Mouse (Mus musculus): ENCODE results near the gene Guk1. TPM values are rescaled to one million over a fixed set of nuclear protein-coding genes. Genes with fewer than 3 reads are reported as not detected.

The Guk1 gene
- polyA plus RNA-seq, 1 experiment from 2014 or later = 141 TPM

DNA sequence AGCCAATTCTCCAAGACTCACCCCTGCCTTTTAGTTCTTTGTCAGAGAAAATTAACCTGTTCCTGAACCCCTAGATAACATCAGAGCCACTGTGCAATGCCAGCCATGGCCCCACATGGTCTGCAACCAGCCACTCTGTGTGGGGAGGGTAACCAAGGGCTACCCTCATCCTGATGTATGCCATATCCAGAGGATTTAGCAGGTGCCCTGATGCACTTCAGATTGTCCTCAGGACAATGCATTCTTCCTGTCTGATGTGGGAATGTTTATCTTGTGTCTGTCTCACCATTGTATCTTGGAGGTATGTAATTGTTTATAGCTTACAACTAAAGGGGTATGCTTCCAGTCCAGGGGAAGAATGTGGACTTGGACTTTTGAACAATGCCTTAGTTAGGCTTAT lies 4.2 kb upstream of the Guk1 start:
- peaks cover 4% of the 10 kb centered on the region for H3K4me1 ChIP-seq (ENCODE audit: insufficient read depth, low read length)
- no peaks in the 10 kb centered on the region; the same call in 1 of the 2 replicates for H3K27me3 ChIP-seq (ENCODE audit: insufficient read depth, low read length)
- ATAC-seq (ENCODE audit: low FRiP score, low TSS enrichment) = no peak
- H3K36me3 ChIP-seq (ENCODE audit: insufficient read depth, low read length) = no peaks in the 10 kb centered on the region; the same call in 1 of the 2 replicates
- no peaks in the 10 kb centered on the region for H3K9me3 ChIP-seq (ENCODE audit: low read length)
- no peak overlapping the region for H3K9ac ChIP-seq (replicated peaks; ENCODE audit: low read length)
- no peak overlapping the region for H3K4me2 ChIP-seq (replicated peaks; ENCODE audit: low read depth, low read length)
- H3K4me3 ChIP-seq (ENCODE audit: low read length) = no peak overlapping the region
- no peak overlapping the region for H3K27ac ChIP-seq (ENCODE audit: low read length)

DNA sequence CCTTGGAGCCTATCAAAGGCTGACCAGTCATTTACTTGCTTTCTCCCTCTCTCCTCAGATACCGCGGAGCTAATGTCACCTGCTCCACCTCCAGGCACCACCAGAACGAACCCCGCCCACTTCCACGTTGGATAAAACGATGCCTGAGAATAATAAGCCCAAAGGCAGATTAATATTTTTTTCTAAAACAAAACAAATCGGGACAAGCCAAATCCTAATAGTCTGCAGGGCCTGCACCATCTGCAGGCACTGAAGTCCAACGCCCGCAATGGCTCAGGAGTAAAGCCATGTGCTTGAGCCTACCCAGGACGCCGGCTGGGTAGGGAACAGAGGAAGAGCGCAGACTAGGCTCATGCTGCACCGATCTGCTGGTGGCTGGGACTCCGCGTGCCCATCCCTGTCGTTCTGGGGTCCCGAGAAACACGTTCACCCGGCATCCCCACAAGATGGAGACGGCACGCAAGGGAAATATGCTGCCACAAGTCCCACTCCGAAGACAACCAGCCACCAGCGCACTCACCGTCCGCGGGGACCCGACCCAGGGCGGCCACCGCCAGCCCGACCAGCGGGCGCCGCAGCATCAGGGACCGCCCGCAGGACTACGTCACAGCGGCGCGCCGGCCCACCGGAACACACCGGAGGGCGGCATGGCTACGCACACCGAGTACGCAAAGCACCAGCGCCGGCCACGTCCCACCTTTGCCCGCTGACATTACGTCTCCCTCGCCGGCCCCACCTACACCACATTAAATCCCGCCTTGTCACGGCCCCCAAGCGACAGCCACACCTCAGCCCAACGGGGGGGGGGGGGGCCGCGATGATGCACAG lies 567 bp downstream of the Guk1 start:
- Histone ChIP-seq H3K4me3 (ENCODE audit: low read length) (peak overlapping the region; percentile 69), H3K9me3 (ENCODE audit: low read length) (no peaks in the 10 kb centered on the region), H3K4me1 (ENCODE audit: insufficient read depth, low read length) (peaks cover 4% of the 10 kb centered on the region), H3K9ac (replicated peaks; ENCODE audit: low read length) (peak overlapping the region; percentile 82), H3K4me2 (replicated peaks; ENCODE audit: low read depth, low read length) (peak overlapping the region; percentile 70), H3K27me3 (ENCODE audit: insufficient read depth, low read length) (no peaks in the 10 kb centered on the region; the same call in 1 of the 2 replicates), H3K36me3 (ENCODE audit: insufficient read depth, low read length) (no peaks in the 10 kb centered on the region), H3K27ac (ENCODE audit: low read length) (peak overlapping the region; percentile 92)
- WGBS = under 1% methylated on average over 40 of the region's 59 CpGs
- peak; percentile 95 for ATAC-seq (ENCODE audit: low FRiP score, low TSS enrichment)

DNA sequence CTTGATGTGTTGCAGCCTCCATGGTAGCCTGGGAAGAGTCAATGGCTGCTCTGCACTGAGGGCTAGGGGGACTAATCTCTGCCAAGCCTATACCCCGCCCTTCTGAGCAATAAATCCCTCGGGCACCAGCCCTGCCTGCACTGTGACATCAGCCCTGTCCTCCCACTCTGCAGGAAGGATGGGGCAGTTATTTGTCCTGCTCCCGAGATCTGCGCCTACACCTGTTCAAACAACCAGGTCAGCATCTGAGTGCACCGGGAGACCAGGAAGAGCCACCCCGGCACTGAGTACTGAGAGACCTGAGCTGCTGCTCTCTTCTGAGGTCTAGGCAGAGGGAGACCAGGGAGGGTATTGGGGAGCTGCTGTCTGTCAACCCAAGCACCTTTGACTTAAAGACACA lies 4.3 kb downstream of the Guk1 start:
- Histone ChIP-seq H3K4me3 (ENCODE audit: low read length) (no peak overlapping the region), H3K27ac (ENCODE audit: low read length) (no peak overlapping the region), H3K9ac (replicated peaks; ENCODE audit: low read length) (no peak overlapping the region), H3K36me3 (ENCODE audit: insufficient read depth, low read length) (peaks cover 11% of the 10 kb centered on the region; the same call in 1 of the 2 replicates), H3K9me3 (ENCODE audit: low read length) (no peaks in the 10 kb centered on the region), H3K4me1 (ENCODE audit: insufficient read depth, low read length) (peaks cover 15% of the 10 kb centered on the region), H3K27me3 (ENCODE audit: insufficient read depth, low read length) (no peaks in the 10 kb centered on the region), H3K4me2 (replicated peaks; ENCODE audit: low read depth, low read length) (no peak overlapping the region)
- ATAC-seq (ENCODE audit: low FRiP score, low TSS enrichment) = no peak
- 39% methylated on average over 6 of the region's 6 CpGs for WGBS

DNA sequence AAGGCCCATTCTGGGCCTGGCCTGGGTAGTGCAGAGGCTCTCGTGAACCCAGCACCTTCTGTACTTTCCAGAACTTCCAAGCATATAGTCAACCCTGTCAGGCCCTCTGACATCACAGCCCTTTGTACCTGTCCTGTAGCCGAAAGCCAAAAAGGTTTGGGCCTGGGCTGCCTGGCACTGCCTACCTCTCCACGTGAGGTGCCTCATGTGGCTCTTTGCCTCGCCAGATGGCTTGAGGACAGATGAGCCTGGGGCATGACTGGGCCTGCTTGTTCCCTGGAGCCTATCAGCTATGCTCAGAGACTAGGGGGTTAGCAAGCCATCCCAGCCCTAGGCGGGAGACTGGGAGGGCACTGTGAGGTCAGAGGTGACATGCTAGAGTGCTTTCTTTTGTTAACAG lies 6.5 kb downstream of the Guk1 start:
- H3K4me2 ChIP-seq (replicated peaks; ENCODE audit: low read depth, low read length) = no peak overlapping the region
- peaks cover 11% of the 10 kb centered on the region; the same call in 1 of the 2 replicates for H3K4me1 ChIP-seq (ENCODE audit: insufficient read depth, low read length)
- WGBS = 85% methylated on average over 5 of the region's 5 CpGs
- H3K4me3 ChIP-seq (ENCODE audit: low read length) = no peak overlapping the region
- H3K27ac ChIP-seq (ENCODE audit: low read length) = no peak overlapping the region
- peaks cover 11% of the 10 kb centered on the region; the same call in 1 of the 2 replicates for H3K36me3 ChIP-seq (ENCODE audit: insufficient read depth, low read length)
- H3K9ac ChIP-seq (replicated peaks; ENCODE audit: low read length) = no peak overlapping the region
- H3K27me3 ChIP-seq (ENCODE audit: insufficient read depth, low read length) = no peaks in the 10 kb centered on the region
- ATAC-seq (ENCODE audit: low FRiP score, low TSS enrichment) = no peak
- no peaks in the 10 kb centered on the region for H3K9me3 ChIP-seq (ENCODE audit: low read length)

DNA sequence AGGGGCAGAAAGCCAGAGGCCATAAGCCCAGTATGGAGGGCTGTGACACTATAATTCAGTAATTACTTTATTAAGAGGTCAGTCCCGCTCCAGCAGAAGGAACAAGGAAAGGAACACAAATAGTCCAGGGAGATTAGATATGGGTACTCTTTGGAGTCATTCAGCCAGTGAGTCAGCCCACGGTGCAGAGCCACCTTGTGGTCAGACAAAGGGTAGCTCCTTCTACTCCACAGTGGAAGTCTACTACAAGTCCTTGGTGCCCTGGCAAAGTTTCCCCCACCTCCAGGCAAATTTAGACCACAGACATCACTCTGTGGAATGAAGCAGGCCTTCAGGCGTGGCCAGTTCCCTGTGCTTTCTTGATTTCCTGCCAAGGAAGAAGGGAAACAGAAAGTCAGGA lies 8.2 kb downstream of the Guk1 start:
- whole genome bisulfite sequencing = 43% methylated on average over 3 of the region's 3 CpGs
- H3K27ac ChIP-seq (ENCODE audit: low read length) = no peak overlapping the region
- ATAC-seq (ENCODE audit: low FRiP score, low TSS enrichment) = no peak

DNA sequence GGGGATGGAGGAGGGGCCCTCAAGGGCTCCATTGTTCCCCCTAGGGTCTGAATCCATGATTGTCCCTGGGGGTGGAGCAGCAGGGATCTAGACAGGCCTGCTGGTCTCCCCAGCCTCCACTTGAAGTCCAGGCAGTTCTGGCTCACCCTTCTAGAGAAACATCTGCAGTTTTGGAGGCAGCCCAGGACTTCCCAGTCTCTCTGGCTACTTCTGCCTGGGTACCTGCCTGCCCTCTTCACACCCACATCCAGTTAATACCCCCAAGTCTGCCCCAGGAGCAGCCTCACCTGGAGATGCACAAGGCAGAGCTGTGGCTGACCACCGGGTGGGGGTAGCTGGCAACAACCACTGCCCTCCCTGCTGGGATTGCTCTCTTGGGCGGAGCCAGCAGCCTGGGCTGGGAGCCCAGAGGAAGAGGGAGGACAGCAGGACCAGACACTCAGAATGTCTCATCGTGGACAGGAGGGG lies 9.1 kb downstream of the Guk1 start, which contains the start of gene Gjc2:
Gene Gjc2 (minus strand): TSS at position 350 of the 468 bp plus-strand sequence.
- 35% methylated on average over 3 of the region's 3 CpGs for WGBS
- peaks cover 18% of the 10 kb centered on the region for H3K27me3 ChIP-seq (ENCODE audit: insufficient read depth, low read length)
- no peak within 1 kb of the TSS for H3K4me2 ChIP-seq (replicated peaks; ENCODE audit: low read depth, low read length)
- no peaks in the 10 kb centered on the region for H3K9me3 ChIP-seq (ENCODE audit: low read length)
- H3K27ac ChIP-seq (ENCODE audit: low read length) = peak within 1 kb of the TSS; percentile 23; the same call in 1 of the 2 replicates
- H3K4me3 ChIP-seq (ENCODE audit: low read length) = no peak within 1 kb of the TSS
- peaks cover 11% of the 10 kb centered on the region; the same call in 1 of the 2 replicates for H3K4me1 ChIP-seq (ENCODE audit: insufficient read depth, low read length)
- peak within 1 kb of the TSS; percentile 7; the same call in 1 of the 2 replicates for H3K9ac ChIP-seq (replicated peaks; ENCODE audit: low read length)
- H3K36me3 ChIP-seq (ENCODE audit: insufficient read depth, low read length) = peaks cover 11% of the 10 kb centered on the region; the same call in 1 of the 2 replicates
- peak; percentile 44 for ATAC-seq (ENCODE audit: low FRiP score, low TSS enrichment)

More for the DNA sequence above, 8.2 kb downstream of the Guk1 start:
- H3K36me3 ChIP-seq (ENCODE audit: insufficient read depth, low read length) = peaks cover 11% of the 10 kb centered on the region; the same call in 1 of the 2 replicates
- H3K4me1 ChIP-seq (ENCODE audit: insufficient read depth, low read length) = peaks cover 11% of the 10 kb centered on the region; the same call in 1 of the 2 replicates
- H3K9me3 ChIP-seq (ENCODE audit: low read length) = no peaks in the 10 kb centered on the region
- peak overlapping the region; percentile 7; the same call in 1 of the 2 replicates for H3K9ac ChIP-seq (replicated peaks; ENCODE audit: low read length)
- H3K27me3 ChIP-seq (ENCODE audit: insufficient read depth, low read length) = peaks cover 9% of the 10 kb centered on the region
- H3K4me2 ChIP-seq (replicated peaks; ENCODE audit: low read depth, low read length) = no peak overlapping the region
- H3K4me3 ChIP-seq (ENCODE audit: low read length) = no peak overlapping the region

DNA sequence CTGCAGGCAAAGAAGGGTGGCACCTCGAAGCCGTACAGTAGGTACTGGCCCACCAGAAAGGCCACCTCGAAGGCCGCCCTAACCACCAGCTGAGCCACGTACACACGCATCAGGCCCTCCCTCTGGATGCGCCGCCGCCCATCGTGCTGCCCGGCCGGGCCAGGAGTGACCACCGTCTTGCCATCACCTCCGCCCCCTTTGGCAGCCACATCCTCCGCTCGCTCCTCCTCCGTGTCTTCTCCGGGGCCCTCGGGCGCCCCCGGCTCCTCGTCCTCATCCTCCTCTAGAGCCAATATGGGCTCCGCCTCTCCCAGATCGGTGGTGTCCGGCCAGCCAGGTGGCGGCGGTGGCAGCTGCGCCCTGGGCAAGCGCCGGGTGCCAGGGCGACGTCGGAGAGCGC lies 15.1 kb downstream of the Guk1 start:
- Histone ChIP-seq H3K4me1 (ENCODE audit: insufficient read depth, low read length) (0 out of 2 replicates have a peak, but pooled peaks cover 9% of the 10 kb centered on the region), H3K27ac (ENCODE audit: low read length) (no peak overlapping the region), H3K9ac (replicated peaks; ENCODE audit: low read length) (no peak overlapping the region), H3K4me3 (ENCODE audit: low read length) (peak overlapping the region; percentile 28), H3K9me3 (ENCODE audit: low read length) (no peaks in the 10 kb centered on the region), H3K4me2 (replicated peaks; ENCODE audit: low read depth, low read length) (peak overlapping the region; percentile 28), H3K27me3 (ENCODE audit: insufficient read depth, low read length) (peaks cover 54% of the 10 kb centered on the region), H3K36me3 (ENCODE audit: insufficient read depth, low read length) (no peaks in the 10 kb centered on the region)
- WGBS = 10% methylated on average over 31 of the region's 34 CpGs
- ATAC-seq (ENCODE audit: low FRiP score, low TSS enrichment) = no peak

DNA sequence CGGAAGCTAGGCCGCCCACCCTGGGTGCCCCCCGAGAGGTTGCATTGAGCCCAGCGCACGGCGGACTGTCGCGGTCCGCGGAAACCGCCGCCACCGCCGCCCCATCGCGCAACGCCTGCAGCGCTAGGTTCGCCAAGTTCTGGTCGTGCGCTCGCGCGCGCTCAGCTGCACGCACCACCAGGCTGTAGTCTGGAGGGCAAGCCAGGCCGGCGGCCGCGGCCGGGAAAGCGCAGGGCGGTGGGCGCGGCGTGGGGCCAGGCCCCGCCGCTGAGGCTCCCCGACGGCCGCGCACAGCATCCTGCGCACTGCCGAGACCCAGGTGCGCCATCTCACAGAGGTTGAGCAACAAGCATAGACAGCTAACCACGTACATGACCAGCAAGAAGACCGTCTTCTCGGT lies 15.5 kb downstream of the Guk1 start:
- Histone ChIP-seq H3K4me1 (ENCODE audit: insufficient read depth, low read length) (0 out of 2 replicates have a peak, but pooled peaks cover 9% of the 10 kb centered on the region), H3K36me3 (ENCODE audit: insufficient read depth, low read length) (no peaks in the 10 kb centered on the region), H3K4me2 (replicated peaks; ENCODE audit: low read depth, low read length) (peak overlapping the region; percentile 28), H3K9me3 (ENCODE audit: low read length) (no peaks in the 10 kb centered on the region), H3K4me3 (ENCODE audit: low read length) (peak overlapping the region; percentile 28), H3K27me3 (ENCODE audit: insufficient read depth, low read length) (peaks cover 54% of the 10 kb centered on the region), H3K27ac (ENCODE audit: low read length) (no peak overlapping the region), H3K9ac (replicated peaks; ENCODE audit: low read length) (no peak overlapping the region)
- 2% methylated on average over 48 of the region's 48 CpGs for WGBS
- ATAC-seq (ENCODE audit: low FRiP score, low TSS enrichment) = no peak

DNA sequence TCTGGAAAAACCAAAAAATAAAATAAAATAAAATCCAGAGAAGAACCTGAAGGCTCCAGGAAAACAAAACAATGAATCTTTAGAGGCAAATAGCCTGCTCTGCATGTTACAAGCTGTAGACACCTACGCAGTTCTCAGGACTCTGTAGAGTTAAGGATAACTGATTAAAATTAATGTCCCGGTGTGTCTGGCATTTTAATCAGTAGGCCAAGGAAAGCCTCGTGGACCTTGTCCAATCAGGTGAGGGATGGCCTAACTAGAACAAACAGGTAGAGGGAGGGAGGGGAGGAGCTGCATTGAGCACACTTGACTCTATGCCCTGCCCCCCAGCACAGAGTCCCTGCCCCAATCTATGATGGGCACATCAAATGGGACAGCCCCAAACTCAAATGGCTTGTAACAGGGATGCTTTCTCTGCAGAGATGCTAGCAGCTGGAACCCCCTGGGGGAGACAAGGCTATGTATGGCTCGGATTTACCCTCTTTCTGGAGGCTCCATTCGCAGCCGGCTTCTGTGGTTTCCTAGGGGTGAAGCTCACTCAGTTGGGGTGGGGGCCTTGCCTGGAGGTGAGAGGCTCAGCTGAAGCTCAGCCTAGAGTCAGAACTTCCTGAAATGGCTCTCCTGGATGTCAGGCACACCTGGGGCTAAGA lies 17.7 kb downstream of the Guk1 start:
- 56% methylated on average over 6 of the region's 6 CpGs for WGBS
- no peaks in the 10 kb centered on the region for H3K36me3 ChIP-seq (ENCODE audit: insufficient read depth, low read length)
- ATAC-seq (ENCODE audit: low FRiP score, low TSS enrichment) = no peak
- H3K4me3 ChIP-seq (ENCODE audit: low read length) = no peak overlapping the region
- H3K27me3 ChIP-seq (ENCODE audit: insufficient read depth, low read length) = peaks cover 50% of the 10 kb centered on the region
- H3K9ac ChIP-seq (replicated peaks; ENCODE audit: low read length) = no peak overlapping the region
- H3K4me1 ChIP-seq (ENCODE audit: insufficient read depth, low read length) = 0 out of 2 replicates have a peak, but pooled peaks cover 9% of the 10 kb centered on the region
- no peak overlapping the region for H3K27ac ChIP-seq (ENCODE audit: low read length)
- H3K4me2 ChIP-seq (replicated peaks; ENCODE audit: low read depth, low read length) = no peak overlapping the region
- H3K9me3 ChIP-seq (ENCODE audit: low read length) = no peaks in the 10 kb centered on the region

All from kidney, embryonic 16.5 days (tissue).